Mouse (Mus musculus): Measurements from ENCODE around the gene Nxph4. TPM values are rescaled to one million over a fixed set of nuclear protein-coding genes. Genes with fewer than 3 reads are reported as not detected.

Nxph4 gene
- total RNA-seq, 2 experiments from 2014 or later = 5.2 to 6.5 TPM

DNA sequence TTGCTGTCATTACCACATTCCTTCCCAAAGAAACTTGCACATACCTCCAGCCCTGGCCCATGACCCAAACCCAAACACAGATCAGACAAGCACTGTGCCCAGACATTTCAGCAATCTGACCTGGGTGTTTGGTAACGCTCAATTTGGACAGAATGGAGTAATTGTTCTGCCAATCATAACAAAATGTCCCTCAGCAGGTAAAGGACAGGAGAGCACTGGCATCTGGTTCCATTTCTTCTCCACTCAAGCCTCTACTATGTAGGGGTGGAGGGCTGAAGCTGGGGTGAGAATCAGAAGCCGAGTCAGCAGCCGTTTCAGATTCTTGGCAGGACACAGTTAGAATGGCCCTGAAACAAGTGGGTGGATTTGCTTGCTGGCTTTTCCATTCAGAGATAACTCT lies 42.2 kb downstream of the Nxph4 start:
- DNase-seq (ENCODE audit: low spot score in 2 of 2) = no peak

GRCm38 (mm10) chr10:127491128-127491512 lies 43.2 kb downstream of the Nxph4 start:
- DNase-seq (ENCODE audit: low spot score in 2 of 2) = no peak

GRCm38 (mm10) chr10:127490160-127491127 lies 43.9 kb downstream of the Nxph4 start:
- no peak for DNase-seq (ENCODE audit: low spot score in 2 of 2)

GRCm38 (mm10) chr10:127488856-127489255 lies 45.5 kb downstream of the Nxph4 start:
- DNase-seq (ENCODE audit: low spot score in 2 of 2) = no peak

- no peak for DNase-seq (ENCODE audit: low spot score in 2 of 2)
Observed at GRCm38 (mm10) chr10:127485235-127485634, 49.1 kb downstream of the Nxph4 start.

DNA sequence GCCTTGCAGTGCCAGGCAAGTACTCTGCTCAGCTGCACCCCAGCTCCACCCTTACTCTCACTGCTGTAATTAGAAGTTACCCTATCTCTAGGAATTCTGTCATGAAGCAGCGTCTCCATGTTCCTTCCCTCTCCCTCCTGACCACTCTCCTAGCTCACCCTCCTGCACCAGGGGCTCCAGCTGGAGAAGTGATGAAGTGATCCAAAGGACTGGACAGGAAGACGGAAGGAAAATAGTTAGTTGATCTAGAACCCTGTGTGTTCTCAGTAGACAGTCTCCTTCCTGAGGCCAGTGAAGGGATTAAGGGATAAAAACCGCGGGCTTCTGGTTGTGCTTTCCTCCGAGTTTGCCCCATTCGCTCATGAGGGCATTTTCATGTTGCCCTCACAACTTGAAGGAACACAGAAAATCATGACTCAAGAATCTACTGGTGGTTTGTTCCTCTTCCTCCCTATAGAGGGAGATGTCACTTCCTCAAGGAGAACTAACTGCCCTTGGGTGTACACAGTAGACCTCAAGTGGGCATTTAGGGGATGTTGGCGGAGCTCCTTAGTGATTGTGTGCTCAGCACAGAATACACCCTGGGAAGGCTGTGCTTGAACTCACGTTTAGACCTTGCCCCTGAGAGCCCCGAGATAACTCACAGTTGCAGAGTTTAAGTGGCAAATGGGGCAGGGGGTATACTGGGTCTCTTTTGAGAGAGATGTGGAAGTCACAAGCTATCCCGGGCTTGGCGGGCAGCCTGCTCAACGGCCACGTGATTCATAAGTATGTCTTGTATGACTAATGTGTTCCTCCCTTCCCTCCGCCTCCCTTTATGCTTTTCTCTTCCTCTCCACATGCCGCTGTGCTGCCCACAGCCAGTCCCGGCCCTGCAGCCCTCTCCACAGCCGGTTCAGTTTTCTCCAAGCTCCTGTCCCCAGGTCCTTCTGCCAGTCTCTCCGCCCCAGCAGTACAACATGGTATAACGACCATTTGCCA lies 53.2 kb downstream of the Nxph4 start:
- DNase-seq (ENCODE audit: low spot score in 2 of 2) = peak in 1 of 2 experiments; percentile 43

DNA sequence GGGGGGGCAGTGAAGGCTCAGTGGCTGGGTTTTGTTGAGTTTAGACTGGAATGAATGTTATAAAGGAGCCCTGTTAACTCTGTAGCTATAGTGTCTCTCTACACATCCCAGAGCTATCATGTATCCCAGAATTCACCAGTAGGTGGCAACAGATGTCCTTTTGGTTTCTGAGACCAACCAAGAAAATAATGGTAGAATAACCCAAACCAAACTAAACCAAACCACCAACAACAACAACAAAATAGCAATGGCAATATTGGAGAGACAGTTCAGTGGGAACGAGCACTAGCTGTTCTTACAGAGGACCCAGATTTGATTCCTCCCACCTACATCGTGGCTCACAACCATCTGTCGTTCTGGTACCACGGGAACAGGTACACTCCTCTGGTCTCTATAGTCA lies 55.2 kb downstream of the Nxph4 start:
- no peak for DNase-seq (ENCODE audit: low spot score in 2 of 2)

GRCm38 (mm10) chr10:127477301-127477700 lies 57.1 kb downstream of the Nxph4 start:
- DNase-seq (ENCODE audit: low spot score in 2 of 2) = no peak

DNA sequence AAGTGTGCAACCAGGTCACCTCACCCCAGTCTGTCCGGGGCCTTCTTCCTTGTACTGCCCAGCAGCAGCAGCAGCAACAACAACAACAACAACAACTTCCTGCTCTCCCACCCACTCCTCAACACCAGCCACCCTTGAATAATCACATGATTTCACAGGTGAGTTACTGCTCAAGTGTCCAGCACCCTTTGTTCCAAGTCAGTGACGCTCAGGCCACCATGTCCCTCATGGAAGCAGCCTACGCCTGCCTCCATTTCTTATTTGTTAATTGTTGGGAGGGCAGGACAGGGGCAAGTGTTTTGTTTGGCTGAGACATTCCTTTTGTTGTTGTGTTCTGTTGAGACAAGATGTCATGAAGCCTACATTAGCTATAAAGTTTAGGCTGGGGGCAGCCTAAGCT lies 57.8 kb downstream of the Nxph4 start:
- DNase-seq (ENCODE audit: low spot score in 2 of 2) = no peak

Other genes with a start within 250 kb of the Nxph4 start
- 10 to 100 TPM; 44.8 to 58.7 TPM for gene Mbd6, start 245.5 kb downstream of the Nxph4 start, total RNA-seq (2021)
- gene Mars, start 222.8 kb downstream of the Nxph4 start, total RNA-seq (2021) = 10 to 100 TPM; 53.9 to 57.7 TPM
- 1 to 10 TPM; 1.1 to 1.2 TPM for gene Arhgap9, start 212.6 kb downstream of the Nxph4 start, total RNA-seq (2021)
- gene Gli1, start 192.6 kb downstream of the Nxph4 start, total RNA-seq (2021) = 1 to 10 TPM; 1.7 to 3.1 TPM
- gene Inhbe, start 180.1 kb downstream of the Nxph4 start, total RNA-seq (2021) = not detected
- not detected for gene Inhbc, start 164.1 kb downstream of the Nxph4 start, total RNA-seq (2021)
- gene R3hdm2, start 154.2 kb downstream of the Nxph4 start, total RNA-seq (2021) = 100 to 1,000 TPM; 174 to 178 TPM
- 1 to 10 TPM; 3.5 to 5.3 TPM for gene Stac3, start 32.9 kb downstream of the Nxph4 start, total RNA-seq (2021)
- 1 to 10 TPM; 6.8 to 7.9 TPM for gene Ndufa4l2, start 19.6 kb downstream of the Nxph4 start, total RNA-seq (2021)
- 10 to 100 TPM; 36.2 to 36.3 TPM for gene Shmt2, start 12.1 kb downstream of the Nxph4 start, total RNA-seq (2021)
- gene Lrp1, start 86.6 kb upstream of the Nxph4 start, total RNA-seq (2021) = 100 to 1,000 TPM; 263 to 291 TPM
- 1 to 10 TPM; 6.9 to 7.1 TPM for gene Stat6, start 108.4 kb upstream of the Nxph4 start, total RNA-seq (2021)
- 1 to 10 TPM; 4.0 to 5.5 TPM for gene Nemp1, start 132.3 kb upstream of the Nxph4 start, total RNA-seq (2021)
- 10 to 100 TPM; 32.3 to 36.2 TPM for gene Nab2, start 134.0 kb upstream of the Nxph4 start, total RNA-seq (2021)
- gene Myo1a, start 170.6 kb upstream of the Nxph4 start, total RNA-seq (2021) = under 1 TPM; 0.55 to 0.98 TPM
- 1 to 10 TPM; 5.7 to 6.9 TPM for gene Tac2, start 189.9 kb upstream of the Nxph4 start, total RNA-seq (2021)
- 10 to 100 TPM; 10.4 to 10.7 TPM for gene Zbtb39, start 205.0 kb upstream of the Nxph4 start, total RNA-seq (2021)
- gene Gpr182, start 217.2 kb upstream of the Nxph4 start, total RNA-seq (2021) = 1 to 10 TPM; 1.0 to 1.8 TPM
- gene Rdh1, start 225.2 kb upstream of the Nxph4 start, total RNA-seq (2021) = under 1 TPM; 0.16 TPM
- under 1 TPM in 1 of 2 experiments, not detected in 1; 0.23 TPM for gene Rdh16f1, start 225.2 kb upstream of the Nxph4 start, total RNA-seq (2021)
- under 1 TPM; 0.33 to 0.50 TPM for gene Rdh9, start 241.8 kb upstream of the Nxph4 start, total RNA-seq (2021)

Measured in layer of hippocampus, postnatal 10 days (tissue).